Mouse (Mus musculus): Measurements from ENCODE around the gene Rsbn1.

Rsbn1 gene

GRCm38 (mm10) chr3:103960622-103961021 is 46.7 kb downstream of the Rsbn1 start:
- no peak for DNase-seq

- DNase-seq = no peak
Measured at GRCm38 (mm10) chr3:103967231-103967630, 53.3 kb downstream of the Rsbn1 start.

GRCm38 (mm10) chr3:103967861-103968691 is 54.2 kb downstream of the Rsbn1 start, which contains the start of gene Phtf1:
Gene Phtf1 (plus strand): TSS chr3:103968110.
- DNase-seq = peak; percentile 86

GRCm38 (mm10) chr3:103968701-103969100 is 54.8 kb downstream of the Rsbn1 start:
- peak; percentile 67 for DNase-seq

GRCm38 (mm10) chr3:103971157-103971556 is 57.2 kb downstream of the Rsbn1 start:
- DNase-seq = no peak

GRCm38 (mm10) chr3:103984556-103984955 is 70.6 kb downstream of the Rsbn1 start:
- no peak for DNase-seq

GRCm38 (mm10) chr3:103985194-103985593 is 71.3 kb downstream of the Rsbn1 start:
- no peak for DNase-seq

- DNase-seq = no peak
Measured at GRCm38 (mm10) chr3:103987831-103988432, 74.0 kb downstream of the Rsbn1 start.

- no peak for DNase-seq
Measured at GRCm38 (mm10) chr3:103989352-103989751, 75.4 kb downstream of the Rsbn1 start.

GRCm38 (mm10) chr3:103991271-103991670 is 77.4 kb downstream of the Rsbn1 start:
- DNase-seq = no peak

- no peak for DNase-seq
Measured at GRCm38 (mm10) chr3:103998724-103999123, 84.8 kb downstream of the Rsbn1 start.

- DNase-seq = no peak
Measured at GRCm38 (mm10) chr3:104006896-104007466, 93.1 kb downstream of the Rsbn1 start.

GRCm38 (mm10) chr3:104007479-104007878 is 93.6 kb downstream of the Rsbn1 start:
- peak; percentile 18 for DNase-seq

- no peak for DNase-seq
Measured at GRCm38 (mm10) chr3:104009924-104010662, 96.2 kb downstream of the Rsbn1 start.

GRCm38 (mm10) chr3:104011972-104012371 is 98.1 kb downstream of the Rsbn1 start:
- no peak for DNase-seq

Measured in layer of hippocampus, adult 9-11 months (tissue).